Mouse (Mus musculus) testis, adult 2 months (tissue): ENCODE measurements around the gene Fgf7.

ENCODE experiments used
- CTCF ChIP-seq: fragments of 200-500 bp; IDR thresholded peaks from 2 replicates; pipeline ENCODE4 v1.5.1; 2012; ENCODE audit warnings: low read depth, mild to moderate bottlenecking, inconsistent platforms, low read length, moderate library complexity; ENCODE audit not compliant: control insufficient read depth, insufficient read depth, insufficient replicate concordance
- POLR2A ChIP-seq: fragments of 200-500 bp; IDR thresholded peaks from 2 replicates; pipeline ENCODE4 v1.6.1; 2012; ENCODE audit warnings: low read depth, mild to moderate bottlenecking, inconsistent platforms, low read length, moderate library complexity; ENCODE audit not compliant: control insufficient read depth

DNA sequence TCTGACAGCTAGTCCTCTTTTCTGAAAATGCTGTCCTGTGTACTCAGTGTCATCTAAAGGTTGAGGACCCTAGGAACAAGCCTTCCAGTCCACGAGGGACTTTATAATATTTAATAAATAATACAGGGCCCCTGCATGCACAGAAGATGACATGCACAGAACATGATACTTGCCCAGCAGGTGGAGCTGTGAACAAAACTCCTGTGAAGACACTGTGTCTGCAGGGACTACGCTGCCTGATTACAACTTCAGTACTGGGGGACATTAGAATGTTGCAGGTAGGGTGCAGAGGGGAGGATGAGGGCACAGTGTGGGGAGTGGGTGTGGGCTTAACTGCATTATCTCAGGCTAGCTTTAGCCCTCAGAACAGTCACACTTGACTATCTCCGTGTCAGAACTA lies 28.4 kb upstream of the Fgf7 start:
- TF ChIP-seq POLR2A (no peak), CTCF (peak; percentile 17; the same call in 1 of the 2 replicates)
